Mouse (Mus musculus) embryonic fibroblast, embryonic 13.5 days (primary cell): ENCODE measurements around the gene Rpn2. TPM values are rescaled to one million over a fixed set of nuclear protein-coding genes. Genes with fewer than 3 reads are reported as not detected.

Source experiments
- H3K27ac ChIP-seq: 2 replicates; pipeline ENCODE4 v1.5.1; 2012; ENCODE audit warnings: low read length, control low read depth, inconsistent platforms; ENCODE audit not compliant: insufficient read depth
- H3K4me1 ChIP-seq: 2 replicates; pipeline ENCODE4 v1.6.1; 2011; ENCODE audit warnings: low read length; ENCODE audit not compliant: control insufficient read depth, insufficient read depth
- H3K4me3 ChIP-seq: 2 replicates; pipeline ENCODE4 v1.5.1; 2011; ENCODE audit warnings: mild to moderate bottlenecking, control low read depth, low read length; ENCODE audit not compliant: insufficient read depth
- CTCF ChIP-seq: IDR thresholded peaks from 2 replicates; pipeline ENCODE4 v1.5.1; 2011; ENCODE audit warnings: mild to moderate bottlenecking, control low read depth, low read length, moderate library complexity, borderline replicate concordance; ENCODE audit not compliant: insufficient read depth
- POLR2A ChIP-seq: IDR thresholded peaks from 2 replicates; pipeline ENCODE4 v1.6.1; 2011; ENCODE audit warnings: low read depth, mild to moderate bottlenecking, control low read depth, low read length, moderate library complexity
- polyA plus RNA-seq: library from polyadenylated mRNA; stranded (reverse); fragments of >200 nt; gene quantifications from 2 replicates; pipeline ENCODE4 v1.2.4, GENCODE M21; 2011; ENCODE audit warnings: low read depth; ENCODE audit not compliant: missing spikeins, insufficient read length

The Rpn2 gene
- polyA plus RNA-seq, 1 experiment = 394 TPM

GRCm38 (mm10) chr2:157320886-157321285, 42.1 kb downstream of the Rpn2 start:
- Histone ChIP-seq H3K4me3 (no peak overlapping the region), H3K4me1 (no peaks in the 10 kb centered on the region), H3K27ac (no peak overlapping the region)
- no peak for TF ChIP-seq CTCF
- no peak for TF ChIP-seq POLR2A

GRCm38 (mm10) chr2:157322029-157322766, 43.4 kb downstream of the Rpn2 start:
- no peak for TF ChIP-seq POLR2A
- no peak for TF ChIP-seq CTCF
- Histone ChIP-seq H3K4me1 (no peaks in the 10 kb centered on the region), H3K27ac (no peak overlapping the region), H3K4me3 (no peak overlapping the region)

- Histone ChIP-seq H3K27ac (no peak overlapping the region), H3K4me3 (no peak overlapping the region), H3K4me1 (no peaks in the 10 kb centered on the region)
- TF ChIP-seq POLR2A (no peak), CTCF (no peak)
These were observed 46.4 kb downstream of the Rpn2 start for GRCm38 (mm10) chr2:157325238-157325637.

- TF ChIP-seq CTCF = no peak
- TF ChIP-seq POLR2A = no peak
- no peak overlapping the region for H3K27ac ChIP-seq
- no peaks in the 10 kb centered on the region for H3K4me1 ChIP-seq
- no peak overlapping the region for H3K4me3 ChIP-seq
These were observed 49.3 kb downstream of the Rpn2 start for GRCm38 (mm10) chr2:157328106-157328505.

- no peak overlapping the region for H3K4me3 ChIP-seq
- no peak overlapping the region for H3K27ac ChIP-seq
- no peak for TF ChIP-seq POLR2A
- TF ChIP-seq CTCF = no peak
- H3K4me1 ChIP-seq = no peaks in the 10 kb centered on the region
These were observed 49.8 kb downstream of the Rpn2 start for GRCm38 (mm10) chr2:157328570-157328969.

- no peak overlapping the region for H3K4me3 ChIP-seq
- no peak overlapping the region for H3K27ac ChIP-seq
- TF ChIP-seq CTCF = no peak
- TF ChIP-seq POLR2A = no peak
- no peaks in the 10 kb centered on the region for H3K4me1 ChIP-seq
These were observed 53.2 kb downstream of the Rpn2 start for GRCm38 (mm10) chr2:157332059-157332458.

GRCm38 (mm10) chr2:157338663-157339062, 59.8 kb downstream of the Rpn2 start:
- no peak overlapping the region for H3K4me3 ChIP-seq
- H3K27ac ChIP-seq = no peak overlapping the region
- no peak for TF ChIP-seq POLR2A
- TF ChIP-seq CTCF = peak; percentile 76; the same call in 1 of the 2 replicates
- H3K4me1 ChIP-seq = peaks cover 2% of the 10 kb centered on the region; the same call in 1 of the 2 replicates

GRCm38 (mm10) chr2:157339532-157339931, 60.7 kb downstream of the Rpn2 start:
- no peak for TF ChIP-seq CTCF
- TF ChIP-seq POLR2A = no peak
- Histone ChIP-seq H3K4me1 (peaks cover 2% of the 10 kb centered on the region; the same call in 1 of the 2 replicates), H3K27ac (no peak overlapping the region), H3K4me3 (no peak overlapping the region)

- TF ChIP-seq POLR2A (no peak), CTCF (no peak)
- H3K4me1 ChIP-seq = peaks cover 2% of the 10 kb centered on the region; the same call in 1 of the 2 replicates
These were observed 61.5 kb downstream of the Rpn2 start for GRCm38 (mm10) chr2:157340221-157340741.

GRCm38 (mm10) chr2:157341554-157342270, 62.9 kb downstream of the Rpn2 start:
- TF ChIP-seq CTCF (peak; percentile 72), POLR2A (no peak)
- no peak overlapping the region for H3K27ac ChIP-seq
- peaks cover 2% of the 10 kb centered on the region; the same call in 1 of the 2 replicates for H3K4me1 ChIP-seq
- H3K4me3 ChIP-seq = no peak overlapping the region

More at GRCm38 (mm10) chr2:157340221-157340741, 61.5 kb downstream of the Rpn2 start:
- H3K4me3 ChIP-seq = no peak overlapping the region
- H3K27ac ChIP-seq = no peak overlapping the region
